In the genomic region with DNA sequence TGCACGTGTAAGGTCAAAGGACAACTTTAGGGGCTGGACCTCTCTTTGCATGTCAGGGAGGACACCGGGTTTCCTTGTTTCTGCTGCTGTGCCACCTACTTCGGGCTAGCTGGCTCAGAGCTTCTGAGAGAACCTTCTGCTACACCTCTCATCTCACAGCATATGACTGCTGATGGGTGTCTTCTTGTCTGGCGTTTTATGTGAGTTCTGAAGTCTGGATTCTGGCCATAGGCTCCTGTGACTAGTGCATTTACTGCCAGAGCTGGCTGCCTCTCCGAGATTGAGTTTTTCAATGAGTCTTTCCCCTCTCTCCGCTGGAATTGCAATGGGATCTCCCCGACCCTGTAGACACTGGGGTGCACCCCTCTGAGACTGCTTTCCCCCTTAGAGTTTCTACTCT, we compare ENCODE assay signal across 22 mouse cellular contexts.
A peak's percentile ranks its signal among the peaks of the same experiment; 100 is the strongest.
DNase-seq lines count a peak whose midpoint lies in the region; TF ChIP-seq lines count a peak whose summit lies in the region.
"Had no signal": no experiment of that assay in that cellular context is flagged by ENCODE, and none has a peak within 500 bp of the region (broad histone marks: within the 10 kb centered on the region; RNA-seq: fewer than 3 reads in every experiment).

No protein-coding gene starts in this region.

- peak overlapping the region; percentile 53; the same call in 1 of the 2 replicates for H3K27ac ChIP-seq in small intestine, adult 2 months (ENCODE audit: insufficient read depth, low read depth, low read length)
- H3K27ac ChIP-seq: embryonic facial prominence, embryonic 13.5 days; embryonic facial prominence, embryonic 15.5 days; forebrain, embryonic 10.5 days; forebrain, embryonic 12.5 days had no signal

- intact Hi-C loops in heart, postnatal 25 days (cut with DNase I) = no loop called here

- H3K4me3 ChIP-seq in small intestine, adult 2 months (ENCODE audit: low read depth, low read length) = no peak overlapping the region
- H3K4me3 ChIP-seq: embryonic facial prominence, embryonic 13.5 days; embryonic facial prominence, embryonic 15.5 days; erythroblast, embryonic 14.5 days; forebrain, embryonic 10.5 days; forebrain, embryonic 12.5 days had no signal

- H3K36me3 ChIP-seq in small intestine, adult 2 months (ENCODE audit: control insufficient read depth, insufficient read depth, low read length) = no peaks in the 10 kb centered on the region
- H3K36me3 ChIP-seq: embryonic facial prominence, embryonic 13.5 days; embryonic facial prominence, embryonic 15.5 days; forebrain, embryonic 10.5 days; forebrain, embryonic 12.5 days had no signal

- no peaks in the 10 kb centered on the region for H3K27me3 ChIP-seq in small intestine, adult 2 months (ENCODE audit: control insufficient read depth, insufficient read depth, low read length)
- H3K27me3 ChIP-seq: embryonic facial prominence, embryonic 15.5 days; forebrain, embryonic 12.5 days had no signal

- peaks cover 21% of the 10 kb centered on the region; the same call in 1 of the 2 replicates for H3K4me1 ChIP-seq in small intestine, adult 2 months (ENCODE audit: control insufficient read depth, insufficient read depth, insufficient read length, low read length)

- 71% methylated on average over 7 of the region's 7 CpGs for WGBS in small intestine, adult 2 months

- DNase-seq in heart, adult 11 months = peak; percentile 58
- DNase-seq in heart, postnatal 25 days (ENCODE audit: low spot score) = no peak
- peak; percentile 30 for DNase-seq in layer of hippocampus, adult 9-11 months
- DNase-seq in layer of hippocampus, postnatal 10 days (ENCODE audit: low spot score in 2 of 2) = no peak
- peak; percentile 49 for DNase-seq in brain, adult 2 months (ENCODE audit: low read depth, low spot score)
- no peak for DNase-seq in adipocyte (ENCODE audit: low spot score)
- DNase-seq: adrenal gland, adult 8-10 months; adrenal gland, postnatal 14 days; adrenal gland, postnatal 36 days; cerebellum, adult 11 months; cerebellum, adult 18-20 months; cerebellum, adult 8-10 months; cerebellum, adult 9-11 months; cerebellum, postnatal 14 days; cerebellum, postnatal 36 days; embryo, embryonic 11 days had no signal

- no peak for TF ChIP-seq CTCF in small intestine, adult 2 months (IDR thresholded peaks at IDR 0.05; ENCODE audit: extremely low read depth, insufficient read length, insufficient replicate concordance, low read depth, low read length)

- no peak for TF ChIP-seq POLR2A in small intestine, adult 2 months (IDR thresholded peaks at IDR 0.05; ENCODE audit: low read depth, low read length)

Comparison
In these comparisons a context has a peak if more than half of its experiments do, and no peak if none do; other contexts are left out.
1. DNase-seq: peak in heart, adult 11 months (single experiment), layer of hippocampus, adult 9-11 months (single experiment) and brain, adult 2 months (single experiment); none in heart, postnatal 25 days (single experiment), layer of hippocampus, postnatal 10 days (0 of 2) and adipocyte (single experiment).